Mouse (Mus musculus) intestine, embryonic 15.5 days (tissue): Measurements from ENCODE around the gene Top2a. TPM values are rescaled to one million over a fixed set of nuclear protein-coding genes. Genes with fewer than 3 reads are reported as not detected.

Experiments
- ATAC-seq: fragments of 200-750 bp; cut with Nextera tagmentation; 2 replicates; pipeline ENCODE4 v1.8.0; 2017; ENCODE audit warnings: moderate TSS enrichment, moderate library complexity
- H3K27ac ChIP-seq: fragments of 300-500 bp; sonication (generic); 2 replicates; pipeline ENCODE4 v1.5.1; 2015; ENCODE audit warnings: mild to moderate bottlenecking, inconsistent platforms
- H3K27me3 ChIP-seq: fragments of 300-500 bp; sonication (generic); replicated peaks from 2 replicates; pipeline ENCODE4 v1.6.1; 2015; ENCODE audit warnings: inconsistent platforms
- H3K36me3 ChIP-seq: fragments of 300-500 bp; sonication (generic); 2 replicates; pipeline ENCODE4 v1.6.1; 2015; ENCODE audit warnings: inconsistent platforms
- H3K4me1 ChIP-seq: fragments of 300-500 bp; sonication (generic); replicated peaks from 2 replicates; pipeline ENCODE4 v1.6.1; 2015; ENCODE audit warnings: inconsistent platforms
- H3K4me2 ChIP-seq: fragments of 300-500 bp; sonication (generic); replicated peaks from 2 replicates; pipeline ENCODE4 v1.6.1; 2015; ENCODE audit warnings: mild to moderate bottlenecking, inconsistent platforms
- H3K4me3 ChIP-seq: fragments of 300-500 bp; sonication (generic); replicated peaks from 2 replicates; pipeline ENCODE4 v1.5.1; 2015; ENCODE audit warnings: inconsistent platforms
- H3K9ac ChIP-seq: fragments of 300-500 bp; sonication (generic); 2 replicates; pipeline ENCODE4 v1.6.1; 2015; ENCODE audit warnings: inconsistent platforms
- H3K9me3 ChIP-seq: fragments of 300-500 bp; sonication (generic); 2 replicates; pipeline ENCODE4 v1.6.1; 2016; ENCODE audit warnings: inconsistent platforms
- WGBS: fragments of 180-500 bp; shearing (Covaris S2); methylation state at CpG from one replicate; pipeline ENCODE4 v1.1.7; 2015; 5-methylcytosine and 5-hydroxymethylcytosine counted together
- polyA plus RNA-seq: library from polyadenylated mRNA; unstranded; fragments of >200 nt; fragmentation: Nextera tagmentation; extraction: Ambion mirVana; gene quantifications from 2 replicates; pipeline ENCODE4 v1.2.1, GENCODE M21; 2015

Top2a gene
- polyA plus RNA-seq, 1 experiment from 2014 or later = 194 TPM

DNA sequence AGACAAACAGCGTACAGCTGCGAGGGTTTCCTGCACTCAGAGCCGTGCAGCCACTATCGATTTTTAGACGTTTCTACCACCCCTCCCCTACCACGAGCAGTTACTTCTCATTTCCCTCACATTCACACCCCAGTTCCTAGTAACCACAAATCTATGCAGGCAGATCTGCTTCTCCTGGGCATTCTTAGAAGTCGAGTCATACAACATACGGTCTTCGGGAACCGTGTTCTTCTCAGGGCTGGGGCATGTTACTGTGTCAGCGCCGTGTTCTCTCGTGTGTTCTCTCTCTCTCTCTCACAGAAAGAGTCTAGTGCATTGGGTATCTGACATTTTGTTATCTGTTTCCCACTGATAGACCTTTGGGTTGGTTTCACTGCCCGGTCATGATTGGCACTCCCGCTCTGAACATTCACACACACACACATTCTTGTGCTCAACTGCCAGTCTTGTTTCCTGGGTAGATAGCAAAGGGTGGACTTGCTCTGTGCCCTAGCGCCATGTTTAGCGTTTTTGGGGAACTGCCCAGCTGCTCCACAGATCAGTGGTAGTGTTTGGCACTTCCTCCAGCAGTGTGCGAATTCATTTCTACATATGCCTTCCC lies 75.9 kb downstream of the Top2a start:
- no peaks in the 10 kb centered on the region for H3K9me3 ChIP-seq
- no peak overlapping the region for H3K4me3 ChIP-seq
- H3K27ac ChIP-seq = no peak overlapping the region
- no peak overlapping the region for H3K4me2 ChIP-seq
- peaks cover 76% of the 10 kb centered on the region for H3K4me1 ChIP-seq
- no peaks in the 10 kb centered on the region for H3K27me3 ChIP-seq
- WGBS = 54% methylated on average over 18 of the region's 18 CpGs
- ATAC-seq = no peak
- peaks cover 4% of the 10 kb centered on the region; the same call in 1 of the 2 replicates for H3K36me3 ChIP-seq
- H3K9ac ChIP-seq = no peak overlapping the region

DNA sequence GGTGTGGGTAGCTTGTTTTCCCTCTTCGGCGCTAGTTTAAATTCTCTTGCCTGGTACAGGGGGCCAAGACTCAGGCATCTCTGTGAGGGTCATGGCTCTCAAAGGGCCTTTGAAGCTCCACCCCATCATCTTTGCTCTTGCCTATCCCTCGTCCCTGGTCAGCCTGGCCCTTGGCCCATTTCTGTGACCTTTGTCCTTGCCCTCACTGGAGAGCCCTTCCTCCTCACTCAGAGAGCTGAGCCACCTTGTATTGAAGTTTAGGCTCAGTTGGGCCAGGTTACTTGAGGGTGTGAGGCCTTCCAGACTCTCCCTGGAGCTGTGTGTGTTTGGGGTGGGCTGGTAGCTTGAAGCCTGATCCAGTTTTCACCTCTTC lies 78.4 kb downstream of the Top2a start:
- Histone ChIP-seq H3K36me3 (peaks cover 4% of the 10 kb centered on the region; the same call in 1 of the 2 replicates), H3K4me2 (no peak overlapping the region), H3K4me1 (peaks cover 82% of the 10 kb centered on the region), H3K27ac (no peak overlapping the region), H3K9ac (no peak overlapping the region), H3K9me3 (no peaks in the 10 kb centered on the region), H3K27me3 (no peaks in the 10 kb centered on the region), H3K4me3 (no peak overlapping the region)
- 55% methylated on average over 3 of the region's 3 CpGs for WGBS
- no peak for ATAC-seq

DNA sequence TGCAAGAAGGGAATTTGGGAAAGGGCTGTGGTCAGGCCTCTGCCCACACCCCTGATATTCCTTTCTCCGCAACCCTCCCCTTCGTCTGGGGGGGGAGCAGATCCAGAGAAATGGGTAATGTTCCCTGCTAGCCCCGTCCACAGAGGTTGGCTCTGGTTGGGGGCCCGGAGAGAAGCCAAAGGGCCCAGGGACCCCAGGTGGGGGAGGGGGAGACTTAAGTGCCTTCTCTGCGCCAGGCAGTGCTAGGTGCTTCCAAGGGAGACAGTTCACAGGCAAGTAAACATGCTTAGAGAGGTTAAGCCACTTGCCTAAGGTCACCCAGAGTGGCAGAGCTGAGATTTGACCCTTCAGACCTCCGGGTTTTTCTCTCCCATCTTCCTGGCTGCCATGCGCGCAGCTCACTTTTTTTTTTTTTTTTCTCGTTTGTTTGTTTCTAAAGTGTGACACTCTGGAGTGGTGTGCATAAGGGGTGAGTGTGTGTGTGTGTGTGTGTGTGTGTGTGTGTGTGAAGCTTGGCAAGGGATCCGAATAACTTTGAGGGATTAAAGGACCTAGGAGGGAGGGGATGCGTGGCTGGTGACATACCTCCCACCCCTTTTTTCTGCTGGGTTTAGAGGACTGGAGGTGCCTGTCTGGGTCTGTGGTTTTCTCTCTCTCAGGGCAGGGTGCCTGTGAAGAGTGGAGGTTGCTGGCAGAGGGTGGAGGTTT lies 78.9 kb downstream of the Top2a start:
- no peaks in the 10 kb centered on the region for H3K9me3 ChIP-seq
- H3K4me1 ChIP-seq = peaks cover 82% of the 10 kb centered on the region
- no peaks in the 10 kb centered on the region for H3K27me3 ChIP-seq
- H3K27ac ChIP-seq = no peak overlapping the region
- no peak overlapping the region for H3K4me3 ChIP-seq
- WGBS = 32% methylated on average over 11 of the region's 11 CpGs
- H3K9ac ChIP-seq = no peak overlapping the region
- no peak for ATAC-seq
- H3K4me2 ChIP-seq = peak overlapping the region; percentile 78; the same call in 1 of the 2 replicates
- no peaks in the 10 kb centered on the region; the same call in 1 of the 2 replicates for H3K36me3 ChIP-seq

DNA sequence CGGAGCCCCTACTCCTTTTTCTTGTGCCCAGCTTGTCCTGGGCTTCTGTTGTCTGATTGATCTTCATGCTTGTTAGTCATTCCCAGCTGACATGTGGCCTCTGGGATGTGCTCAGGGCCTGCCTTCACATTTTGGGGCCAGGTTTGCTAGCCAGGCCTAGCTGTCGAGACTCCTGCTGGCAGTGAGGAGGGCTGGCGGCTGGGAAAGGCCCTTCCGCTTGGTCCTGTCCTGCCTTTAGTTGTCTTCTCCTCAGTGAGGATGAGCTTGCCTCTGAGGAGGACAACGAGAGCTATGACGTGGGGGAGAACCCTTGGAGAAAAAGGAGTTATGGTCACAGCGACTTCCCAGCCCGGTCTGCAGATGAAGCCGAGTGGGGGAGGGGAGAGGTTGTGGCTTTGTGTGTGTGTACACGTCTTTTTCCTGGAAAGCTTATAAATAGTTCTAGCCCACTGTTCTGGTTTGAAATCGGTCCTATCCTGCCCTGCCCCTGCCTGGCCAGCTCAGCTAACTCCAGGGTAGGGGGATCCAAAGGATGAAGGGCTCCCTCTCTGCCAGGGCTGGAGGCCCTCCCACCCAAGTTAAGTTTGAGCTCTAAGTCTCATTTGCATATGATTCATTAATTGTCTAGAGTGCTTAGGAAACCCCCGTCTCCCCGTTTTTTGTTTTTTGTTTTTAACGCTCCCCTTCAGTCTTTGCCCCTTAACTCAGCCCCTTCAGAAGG lies 80.1 kb downstream of the Top2a start:
- Histone ChIP-seq H3K4me3 (no peak overlapping the region), H3K27ac (peak overlapping the region; percentile 96), H3K4me1 (peaks cover 85% of the 10 kb centered on the region), H3K9me3 (no peaks in the 10 kb centered on the region), H3K9ac (no peak overlapping the region; the same call in 1 of the 2 replicates), H3K36me3 (no peaks in the 10 kb centered on the region), H3K4me2 (peak overlapping the region; percentile 78), H3K27me3 (no peaks in the 10 kb centered on the region)
- ATAC-seq = no peak
- 37% methylated on average over 14 of the region's 14 CpGs for WGBS

Other genes starting within 250 kb of the Top2a start
- 2.6 and 2.7 TPM in 2 replicates for gene Nr1d1, start 248.9 kb downstream of the Top2a start, polyA plus RNA-seq
- gene Msl1, start 228.7 kb downstream of the Top2a start, polyA plus RNA-seq = 18.9 and 19.7 TPM in 2 replicates
- gene Casc3, start 219.3 kb downstream of the Top2a start, polyA plus RNA-seq = 28.2 and 29.8 TPM in 2 replicates
- 1.1 and 1.2 TPM in 2 replicates for gene Rapgefl1, start 187.4 kb downstream of the Top2a start, polyA plus RNA-seq
- gene Wipf2, start 160.6 kb downstream of the Top2a start, polyA plus RNA-seq = 3.7 and 4.2 TPM in 2 replicates
- gene Cdc6, start 116.4 kb downstream of the Top2a start, polyA plus RNA-seq = 24.0 and 26.7 TPM in 2 replicates
- 30.7 and 31.5 TPM in 2 replicates for gene Rara, start 96.4 kb downstream of the Top2a start, polyA plus RNA-seq
- gene Gjd3, start 41.2 kb downstream of the Top2a start, polyA plus RNA-seq = 0.20 and 0.35 TPM in 2 replicates
- gene Igfbp4, start 17.1 kb upstream of the Top2a start, polyA plus RNA-seq = 426 and 441 TPM in 2 replicates
- gene Tns4, start 65.1 kb upstream of the Top2a start, polyA plus RNA-seq = 0.58 and 0.93 TPM in 2 replicates
- gene Ccr7, start 130.9 kb upstream of the Top2a start, polyA plus RNA-seq = 0.43 and 0.87 TPM in 2 replicates
- 186 and 190 TPM in 2 replicates for gene Smarce1, start 206.8 kb upstream of the Top2a start, polyA plus RNA-seq
- gene Krt222, start 219.9 kb upstream of the Top2a start, polyA plus RNA-seq = 0.25 and 0.49 TPM in 2 replicates